Mouse (Mus musculus) ES-E14 (cell line): ENCODE results near the gene Pitpnm3.

Experiments used
- CHD2 ChIP-seq: IDR thresholded peaks from 2 replicates; pipeline ENCODE4 v1.6.1; 2014; ENCODE audit warnings: mild to moderate bottlenecking, low read depth, low read length, inconsistent platforms
- HCFC1 ChIP-seq: IDR thresholded peaks from 2 replicates; pipeline ENCODE4 v1.6.1; 2012; ENCODE audit warnings: low read length, inconsistent platforms, borderline replicate concordance; ENCODE audit not compliant: insufficient read depth
- MAFK ChIP-seq: IDR thresholded peaks from 2 replicates; pipeline ENCODE4 v1.6.1; 2014; ENCODE audit warnings: mild to moderate bottlenecking, low read depth, low read length, inconsistent platforms; ENCODE audit not compliant: insufficient read depth

- TF ChIP-seq HCFC1 (no peak), MAFK (no peak), CHD2 (no peak)
These were observed 92.9 kb downstream of the Pitpnm3 start for GRCm38 (mm10) chr11:72042631-72043030.
